Mouse (Mus musculus) MEL (cell line): ENCODE data around the gene Cnih2. TPM values are rescaled to one million over a fixed set of nuclear protein-coding genes. Genes with fewer than 3 reads are reported as not detected.

Source experiments
- DNase-seq: peaks from one replicate; pipeline ENCODE4 v3.0.0; 2011; ENCODE audit warnings: low read depth, low spot score
- H3K27ac ChIP-seq: 2 replicates; pipeline ENCODE4 v1.5.1; 2012; ENCODE audit warnings: low read depth, mild to moderate bottlenecking, control low read depth, low read length, moderate library complexity; ENCODE audit not compliant: control insufficient read depth
- H3K27me3 ChIP-seq, 2 experiments: fragments of 150-350 bp in 1 of 2; sonication (generic) in 1 of 2; 2 replicates each; pipeline ENCODE4 v1.6.1; 2012; ENCODE audit warnings: low read length in 2 of 2, mild to moderate bottlenecking in 2 of 2, improper control_type of control experiment in 1 of 2, moderate library complexity in 1 of 2; ENCODE audit not compliant: insufficient read depth in 2 of 2, control insufficient read depth in 1 of 2
- H3K36me3 ChIP-seq, 2 experiments: 2 replicates each; pipeline ENCODE4 v1.6.1; 2012 to 2014; ENCODE audit warnings: low read length in 2 of 2, improper control_type of control experiment in 1 of 2, inconsistent platforms in 1 of 2, mild to moderate bottlenecking in 1 of 2; ENCODE audit not compliant: insufficient read depth in 2 of 2, control insufficient read depth in 1 of 2
- H3K4me1 ChIP-seq, 2 experiments: fragments of 150-350 bp in 1 of 2; sonication (generic) in 1 of 2; 2 replicates each; pipeline ENCODE4 v1.6.1; 2012; ENCODE audit warnings: low read length in 2 of 2, improper control_type of control experiment in 1 of 2, mild to moderate bottlenecking in 1 of 2; ENCODE audit not compliant: insufficient read depth in 2 of 2, control insufficient read depth in 1 of 2
- H3K4me3 ChIP-seq, 2 experiments: fragments of 150-350 bp in 1 of 2; sonication (generic) in 1 of 2; 2 replicates each; pipeline ENCODE4 v1.5.1; 2012; ENCODE audit warnings: low read depth in 2 of 2, low read length in 2 of 2, mild to moderate bottlenecking in 2 of 2, moderate library complexity in 2 of 2, control low read depth in 1 of 2, improper control_type of control experiment in 1 of 2; ENCODE audit not compliant: control insufficient read depth in 1 of 2, insufficient read depth in 1 of 2
- H3K79me2 ChIP-seq: 2 replicates; pipeline ENCODE4 v1.6.1; 2012; ENCODE audit warnings: mild to moderate bottlenecking, low read length, moderate library complexity; ENCODE audit not compliant: control insufficient read depth, poor library complexity, insufficient read depth
- H3K9ac ChIP-seq: 2 replicates; pipeline ENCODE4 v1.6.1; 2012; ENCODE audit warnings: low read depth, mild to moderate bottlenecking, control low read depth, low read length, moderate library complexity; ENCODE audit not compliant: control insufficient read depth, poor library complexity, severe bottlenecking
- H3K9me3 ChIP-seq: fragments of 150-350 bp; sonication (generic); replicated peaks from 2 replicates; pipeline ENCODE4 v1.6.1; 2012; ENCODE audit warnings: mild to moderate bottlenecking, low read length, improper control_type of control experiment, moderate library complexity; ENCODE audit not compliant: insufficient read depth
- CTCF ChIP-seq, 3 experiments: IDR thresholded peaks in 2 of 3; conservative IDR thresholded peaks in 1 of 3; 2 replicates each; pipeline ENCODE4 v1.5.1; 2011 to 2012; ENCODE audit warnings: low read length in 3 of 3, low read depth in 2 of 3, mild to moderate bottlenecking in 2 of 3, improper control_type of control experiment in 1 of 3, inconsistent platforms in 1 of 3, mixed read lengths in 1 of 3, moderate library complexity in 1 of 3; ENCODE audit not compliant: control insufficient read depth in 1 of 3, insufficient read depth in 1 of 3, poor library complexity in 1 of 3, severe bottlenecking in 1 of 3
- E2F4 ChIP-seq: IDR thresholded peaks from 2 replicates; pipeline ENCODE4 v1.6.1; 2011; ENCODE audit warnings: low read depth, low read length, improper control_type of control experiment, borderline replicate concordance
- ETS1 ChIP-seq: IDR thresholded peaks from 2 replicates; pipeline ENCODE4 v1.6.1; 2012; ENCODE audit warnings: low read depth, mild to moderate bottlenecking, inconsistent platforms, low read length, improper control_type of control experiment, moderate library complexity
- JUND ChIP-seq: IDR thresholded peaks from 2 replicates; pipeline ENCODE4 v1.6.1; 2011; ENCODE audit warnings: low read depth, mild to moderate bottlenecking, improper control_type of control experiment, low read length
- KAT2A ChIP-seq: conservative IDR thresholded peaks from 2 replicates; pipeline ENCODE4 v1.6.1; 2012; ENCODE audit warnings: low read depth, low read length, improper control_type of control experiment, inconsistent platforms
- MAFK ChIP-seq: IDR thresholded peaks from 2 replicates; pipeline ENCODE4 v1.6.1; 2011; ENCODE audit warnings: low read depth, mild to moderate bottlenecking, low read length, improper control_type of control experiment, borderline replicate concordance
- MAX ChIP-seq: IDR thresholded peaks from 2 replicates; pipeline ENCODE4 v1.6.1; 2011; ENCODE audit warnings: low read length, improper control_type of control experiment
- MEF2A ChIP-seq: IDR thresholded peaks from 2 replicates; pipeline ENCODE4 v1.6.1; 2014; ENCODE audit warnings: low read depth, mild to moderate bottlenecking, inconsistent platforms, low read length, improper control_type of control experiment; ENCODE audit not compliant: poor library complexity, insufficient replicate concordance, severe bottlenecking; ENCODE audit errors: extremely low read depth
- MXI1 ChIP-seq: IDR thresholded peaks from 2 replicates; pipeline ENCODE4 v1.6.1; 2011; ENCODE audit warnings: mild to moderate bottlenecking, low read depth, low read length, improper control_type of control experiment
- MYB ChIP-seq: IDR thresholded peaks from 2 replicates; pipeline ENCODE4 v1.6.1; 2011; ENCODE audit warnings: mild to moderate bottlenecking, low read depth, low read length, improper control_type of control experiment
- MYC ChIP-seq: IDR thresholded peaks from 2 replicates; pipeline ENCODE4 v1.6.1; 2011; ENCODE audit warnings: low read depth, mild to moderate bottlenecking, low read length, improper control_type of control experiment, moderate library complexity
- NELFE ChIP-seq: IDR thresholded peaks from 2 replicates; pipeline ENCODE4 v1.6.1; 2011; ENCODE audit warnings: low read depth, low read length, improper control_type of control experiment
- POLR2A ChIP-seq, 2 experiments: IDR thresholded peaks; 2 replicates each; pipeline ENCODE4 v1.6.1; 2011 to 2012; ENCODE audit warnings: low read length in 2 of 2, mild to moderate bottlenecking in 2 of 2, control low read depth in 1 of 2, improper control_type of control experiment in 1 of 2, low read depth in 1 of 2, moderate library complexity in 1 of 2; ENCODE audit not compliant: control insufficient read depth in 1 of 2, insufficient read depth in 1 of 2, poor library complexity in 1 of 2
- POLR2AphosphoS2 ChIP-seq: IDR thresholded peaks from 2 replicates; pipeline ENCODE4 v1.6.1; 2011; ENCODE audit warnings: low read length, improper control_type of control experiment
- POLR2AphosphoS5 ChIP-seq: IDR thresholded peaks from 2 replicates; pipeline ENCODE4 v1.6.1; 2012; ENCODE audit warnings: low read depth, borderline replicate concordance, mild to moderate bottlenecking, inconsistent platforms, low read length, moderate library complexity, mixed read lengths
- RAD21 ChIP-seq: IDR thresholded peaks from 2 replicates; pipeline ENCODE4 v1.6.1; 2011; ENCODE audit warnings: mild to moderate bottlenecking, low read depth, low read length, improper control_type of control experiment
- SMC3 ChIP-seq: IDR thresholded peaks from 2 replicates; pipeline ENCODE4 v1.6.1; 2011; ENCODE audit warnings: low read depth, low read length, improper control_type of control experiment
- USF1 ChIP-seq: IDR thresholded peaks from 2 replicates; pipeline ENCODE4 v1.6.1; 2014; ENCODE audit warnings: low read depth, mild to moderate bottlenecking, inconsistent platforms, low read length, improper control_type of control experiment, moderate library complexity
- USF2 ChIP-seq, 2 experiments: IDR thresholded peaks; 2 replicates each; pipeline ENCODE4 v1.6.1; 2011 to 2012; ENCODE audit warnings: improper control_type of control experiment in 2 of 2, low read length in 2 of 2, borderline replicate concordance in 1 of 2, inconsistent platforms in 1 of 2, low read depth in 1 of 2, mild to moderate bottlenecking in 1 of 2; ENCODE audit not compliant: insufficient read depth in 1 of 2
- ZC3H11A ChIP-seq: IDR thresholded peaks from 2 replicates; pipeline ENCODE4 v1.6.1; 2012; ENCODE audit warnings: low read depth, mild to moderate bottlenecking, inconsistent platforms, low read length, improper control_type of control experiment
- ZMIZ1 ChIP-seq: IDR thresholded peaks from 2 replicates; pipeline ENCODE4 v1.6.1; 2012; ENCODE audit warnings: low read depth, mild to moderate bottlenecking, inconsistent platforms, low read length, improper control_type of control experiment, moderate library complexity
- polyA plus RNA-seq, 2 experiments: library from polyadenylated mRNA; stranded (reverse) in 1 of 2; unstranded in 1 of 2; fragments of >175 nt in 1 of 2; fragments of >200 nt in 1 of 2; gene quantifications; 2 replicates each; pipeline versions ENCODE4 v1.2.1 to v1.2.4; 2012; ENCODE audit warnings: low replicate concordance in 2 of 2, low read depth in 1 of 2; ENCODE audit not compliant: insufficient read length in 2 of 2, insufficient read depth in 1 of 2, missing spikeins in 1 of 2
- total RNA-seq: library from RNA; depleted of rRNA; stranded (reverse); fragments of 300-350 nt; gene quantifications from 2 replicates; pipeline ENCODE4 v1.2.3, GENCODE M21; 2012

The Cnih2 gene
- total and polyA plus RNA-seq, 3 experiments: 1.0 to 2.7 TPM; not detected in 1

DNA sequence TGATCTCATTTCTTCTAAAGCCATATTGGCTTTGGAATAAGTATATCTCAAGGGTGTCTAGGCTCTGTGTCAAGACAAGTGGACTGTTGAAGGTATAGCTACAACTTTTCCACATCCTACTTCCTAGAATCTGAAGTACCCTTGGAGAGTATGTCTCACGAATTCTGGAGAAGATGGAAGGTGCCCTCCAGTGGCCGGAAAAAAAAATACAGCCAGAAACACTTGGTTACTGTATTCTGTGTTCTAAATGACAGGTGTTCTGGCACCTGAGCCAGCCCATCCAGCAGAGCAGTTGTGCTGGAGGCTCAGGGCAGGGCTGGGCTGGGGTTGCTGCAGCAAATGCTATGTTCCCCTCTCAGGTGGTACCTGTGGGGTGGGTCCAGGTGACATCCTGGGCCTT lies 41.3 kb upstream of the Cnih2 start (continued):
- no peak for TF ChIP-seq POLR2A (IDR thresholded peaks at IDR 0.05; ENCODE audit: control insufficient read depth in 1 of 2, insufficient read depth in 1 of 2, low read depth in 1 of 2, low read length in 2 of 2, poor library complexity in 1 of 2)
- no peak for TF ChIP-seq MAFK
- TF ChIP-seq JUND: no peak
- TF ChIP-seq MAX: no peak
- peak; percentile 83 for TF ChIP-seq RAD21
- TF ChIP-seq CTCF (IDR thresholded peaks at IDR 0.05 in 2 of 3, conservative IDR thresholded peaks at IDR 0.05 in 1 of 3; ENCODE audit: control insufficient read depth in 1 of 3, insufficient read depth in 1 of 3, low read depth in 2 of 3, low read length in 3 of 3, poor library complexity in 1 of 3, severe bottlenecking in 1 of 3): peak; percentile 37 to 85 (median 65)
- TF ChIP-seq NELFE: no peak
- no peak for TF ChIP-seq USF2 (IDR thresholded peaks at IDR 0.05; ENCODE audit: borderline replicate concordance in 1 of 2, insufficient read depth in 1 of 2, low read depth in 1 of 2, low read length in 2 of 2)
- TF ChIP-seq E2F4: no peak
- no peak for TF ChIP-seq ETS1
- no peak for TF ChIP-seq ZMIZ1
- peak; percentile 63 for TF ChIP-seq ZC3H11A
- no peak for TF ChIP-seq POLR2AphosphoS5

GRCm38 (mm10) chr19:5131237-5131636 lies 32.9 kb upstream of the Cnih2 start:
- no peak overlapping the region for H3K27ac ChIP-seq

DNA sequence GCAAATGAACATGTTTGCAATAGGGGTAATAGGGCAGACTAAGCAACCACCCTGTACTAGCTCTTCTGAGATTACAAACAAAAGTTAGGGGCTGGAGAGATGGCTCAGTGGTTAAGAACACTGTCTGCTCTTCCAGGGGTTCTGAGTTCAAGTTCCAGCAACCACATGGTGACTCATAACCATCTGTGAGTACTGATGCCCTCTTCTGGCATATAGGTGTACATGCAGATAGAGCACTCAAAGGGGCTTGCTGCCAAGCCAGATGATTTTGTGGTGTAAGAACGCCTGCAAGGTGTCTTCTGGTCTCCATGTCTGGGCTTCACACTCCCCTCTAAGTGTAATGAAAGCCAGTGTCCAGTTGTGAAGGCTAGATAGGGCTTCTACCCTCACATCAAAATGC lies 31.4 kb upstream of the Cnih2 start:
- peak; percentile 58 for DNase-seq
- Histone ChIP-seq H3K9me3 (no peaks in the 10 kb centered on the region), H3K27ac (no peak overlapping the region), H3K4me1 (no peaks in the 10 kb centered on the region), H3K4me3 (no peak overlapping the region), H3K36me3 (no peaks in the 10 kb centered on the region), H3K27me3 (no peaks in the 10 kb centered on the region), H3K79me2 (no peaks in the 10 kb centered on the region), H3K9ac (no peak overlapping the region)
- TF ChIP-seq RAD21 (peak; percentile 42), SMC3 (peak; percentile 58), ZC3H11A (peak; percentile 39; the same call in 1 of the 2 replicates), CTCF (IDR thresholded peaks at IDR 0.05 in 2 of 3, conservative IDR thresholded peaks at IDR 0.05 in 1 of 3; ENCODE audit: control insufficient read depth in 1 of 3, insufficient read depth in 1 of 3, low read depth in 2 of 3, low read length in 3 of 3, poor library complexity in 1 of 3, severe bottlenecking in 1 of 3) (peak; percentile 39 to 58 (median 44)), MAX (no peak), POLR2AphosphoS2 (no peak), JUND (peak; percentile 55; the same call in 1 of the 2 replicates), E2F4 (no peak), MYC (peak; percentile 65; the same call in 1 of the 2 replicates)

More at GRCm38 (mm10) chr19:5131237-5131636, 32.9 kb upstream of the Cnih2 start:
- TF ChIP-seq MEF2A: no peak
- no peak for TF ChIP-seq USF1
- no peak for TF ChIP-seq MYB
- no peak for TF ChIP-seq MXI1
- TF ChIP-seq KAT2A: no peak
- TF ChIP-seq POLR2AphosphoS2: no peak
- no peak overlapping the region for H3K4me3 ChIP-seq
- no peak overlapping the region for H3K9ac ChIP-seq
- no peaks in the 10 kb centered on the region for H3K79me2 ChIP-seq
- no peaks in the 10 kb centered on the region for H3K9me3 ChIP-seq
- H3K27me3 ChIP-seq: no peaks in the 10 kb centered on the region
- H3K36me3 ChIP-seq: no peaks in the 10 kb centered on the region
- no peaks in the 10 kb centered on the region for H3K4me1 ChIP-seq
- DNase-seq: no peak
